Mouse (Mus musculus) urinary bladder, postnatal 36 days (tissue): ENCODE data around the gene Cish.

ENCODE experiments used
- DNase-seq, 2 experiments: peaks; one replicate each; pipeline ENCODE4 v3.0.0; 2022; ENCODE audit warnings: low spot score in 2 of 2, mixed read lengths in 1 of 2

The Cish gene

DNA sequence AAGGTAGTCTGAATTCAATTTTAAA, at the start of gene Cish:
Gene Cish, plus strand, starts transcription at position 11 of the 25 bp plus-strand sequence.
- DNase-seq, result no peak

DNA sequence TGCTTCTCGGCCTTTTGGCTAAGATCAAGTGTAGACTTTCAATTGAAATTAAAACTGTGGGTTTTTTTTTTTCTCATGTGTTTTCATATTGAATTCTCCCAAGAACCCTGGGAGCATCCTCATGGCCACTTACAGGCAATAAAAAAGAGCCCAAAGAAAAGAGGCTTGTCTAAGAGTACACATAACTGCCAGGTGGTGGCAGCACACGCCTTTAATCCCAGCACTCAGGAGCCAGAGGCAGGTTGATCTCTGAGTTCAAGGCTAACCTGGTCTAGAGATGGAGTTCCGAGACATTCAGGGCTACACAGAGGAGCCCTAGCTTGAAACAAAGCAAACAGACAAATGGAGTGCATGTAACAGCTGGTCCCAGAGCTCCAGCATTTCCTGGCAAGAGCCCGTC, 49.7 kb upstream of the Cish start:
- no peak for DNase-seq

DNA sequence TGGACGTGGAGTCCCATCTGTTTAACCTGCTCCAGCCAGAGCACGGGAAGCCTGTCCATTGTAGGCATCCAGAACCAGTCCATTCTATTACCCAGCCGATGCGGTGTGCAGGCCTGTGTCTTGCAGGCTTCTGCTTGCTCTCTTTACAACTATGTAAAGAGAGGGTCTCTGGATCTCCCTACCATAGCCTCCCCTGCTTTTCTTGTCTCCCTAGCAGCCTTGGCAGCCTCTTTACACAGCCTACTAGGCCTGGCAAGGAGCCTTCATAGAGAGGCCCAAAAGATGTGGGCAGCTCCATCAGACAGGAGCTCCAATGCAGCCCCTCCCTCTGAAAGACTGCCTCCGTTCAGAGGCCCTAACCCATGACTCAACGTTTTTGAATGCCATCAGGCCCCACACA, 46.7 kb upstream of the Cish start:
- no peak for DNase-seq

- DNase-seq, result no peak
Observed at GRCm38 (mm10) chr9:107250416-107251337, 45.1 kb upstream of the Cish start.

DNA sequence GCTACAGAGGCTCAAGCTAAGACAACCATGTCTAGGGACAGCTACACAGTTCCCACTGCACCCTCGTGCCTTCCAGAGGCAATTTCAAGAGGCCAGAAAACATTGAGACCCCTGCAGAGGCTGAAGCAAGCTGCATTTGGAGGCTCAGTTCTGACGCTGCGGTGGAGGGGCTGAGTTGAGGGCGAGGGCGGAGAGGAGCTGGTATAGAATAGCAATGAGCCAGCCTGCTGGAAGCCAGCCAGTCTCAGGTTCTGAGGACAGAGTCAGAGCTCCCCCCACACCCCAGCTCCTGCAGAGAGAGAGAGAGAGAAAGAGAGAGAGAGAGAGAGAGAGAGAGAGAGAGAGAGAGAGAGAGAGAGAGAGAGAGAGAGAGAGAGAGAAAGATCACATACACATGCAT, 43.7 kb upstream of the Cish start:
- DNase-seq, result no peak

DNA sequence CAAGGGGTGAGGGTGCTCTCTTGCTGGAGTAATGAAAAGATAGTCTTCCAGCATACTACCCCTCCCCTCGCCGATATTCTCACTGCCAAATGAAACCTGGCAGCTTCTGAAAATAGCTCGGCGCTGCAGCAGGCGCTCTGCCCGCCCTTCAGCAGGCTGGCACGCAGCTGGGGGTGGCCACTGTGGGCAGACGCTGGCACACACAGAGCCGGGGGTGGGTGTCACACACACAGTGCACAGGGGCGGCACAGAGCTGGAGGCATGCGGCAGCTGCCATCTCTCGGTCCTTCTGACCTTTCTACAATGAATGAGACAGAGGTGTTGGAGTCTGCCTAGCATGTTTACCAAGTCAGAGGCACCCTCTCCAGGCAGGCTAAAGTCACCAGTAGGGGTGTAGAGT, 41.4 kb upstream of the Cish start:
- peak in 1 of 2 experiments; percentile 14 for DNase-seq

DNA sequence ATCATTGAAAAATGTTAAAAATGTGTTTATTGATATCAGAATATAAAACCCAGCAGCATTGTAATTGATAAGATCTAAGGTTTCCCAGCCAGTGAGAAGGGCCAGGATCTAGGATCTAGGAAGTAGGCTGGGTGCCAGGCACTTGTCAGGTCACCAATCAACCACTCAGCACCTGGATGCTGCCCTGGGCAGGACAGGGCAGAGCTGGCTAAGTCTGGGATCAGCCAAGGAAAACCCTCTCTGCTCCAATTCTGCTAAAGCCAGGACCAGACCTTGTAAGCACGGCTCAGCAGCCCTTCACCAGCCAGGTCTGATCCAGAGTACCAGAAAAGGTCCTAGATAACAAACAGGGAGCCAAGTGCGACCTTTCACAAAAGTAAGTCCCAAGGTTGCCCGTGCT, 40.9 kb upstream of the Cish start:
- no peak for DNase-seq

- no peak for DNase-seq
Observed at GRCm38 (mm10) chr9:107255596-107255995, 40.2 kb upstream of the Cish start.

- DNase-seq, result no peak
Observed at GRCm38 (mm10) chr9:107259571-107259970, 36.3 kb upstream of the Cish start.

- no peak for DNase-seq
Observed at GRCm38 (mm10) chr9:107260429-107260828, 35.4 kb upstream of the Cish start.

- no peak for DNase-seq
Observed at GRCm38 (mm10) chr9:107260836-107261235, 35.0 kb upstream of the Cish start.

DNA sequence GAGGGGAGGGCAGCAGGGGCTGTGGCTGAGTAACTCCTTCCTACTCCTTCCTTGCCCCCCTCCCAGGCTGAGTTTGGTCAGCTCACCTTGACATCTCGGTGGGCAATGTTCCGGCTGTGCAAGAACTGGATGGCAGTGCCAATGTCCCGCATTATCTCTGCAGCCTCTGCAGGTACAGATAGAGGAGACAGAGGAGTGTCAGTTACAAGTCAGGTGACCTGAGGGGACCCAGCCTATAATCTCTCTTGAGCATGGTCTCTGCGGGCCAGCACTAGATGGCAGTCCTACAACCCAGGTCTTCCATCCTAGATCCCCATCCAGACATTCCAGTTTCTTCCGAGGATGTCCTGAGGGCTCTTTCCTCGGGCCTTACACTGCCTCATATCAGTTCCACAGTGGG, 34.0 kb upstream of the Cish start:
- DNase-seq, result no peak

DNA sequence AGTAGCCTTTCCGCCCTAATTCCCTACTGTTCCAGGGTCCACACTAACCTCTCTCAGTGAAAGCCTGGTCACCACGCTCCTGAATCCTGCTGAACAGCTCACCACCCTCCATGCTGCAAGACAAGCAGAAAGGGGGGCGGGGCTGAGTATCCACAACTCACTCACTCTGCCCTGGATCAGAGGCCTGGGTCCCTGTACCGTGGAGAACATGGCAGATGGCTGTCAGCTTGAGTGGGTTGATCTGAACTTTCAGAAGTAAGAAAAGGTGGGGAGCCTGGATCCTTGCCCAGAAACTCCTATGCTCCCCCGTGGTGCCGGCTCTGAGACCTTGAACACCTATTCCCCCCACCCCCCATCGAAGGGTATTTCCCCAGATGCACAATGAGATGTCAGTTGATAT, 33.5 kb upstream of the Cish start:
- DNase-seq, result no peak

GRCm38 (mm10) chr9:107263912-107264311, 31.9 kb upstream of the Cish start:
- DNase-seq, result peak in 1 of 2 experiments; percentile 21

GRCm38 (mm10) chr9:107264731-107265130, 31.1 kb upstream of the Cish start:
- no peak for DNase-seq

DNA sequence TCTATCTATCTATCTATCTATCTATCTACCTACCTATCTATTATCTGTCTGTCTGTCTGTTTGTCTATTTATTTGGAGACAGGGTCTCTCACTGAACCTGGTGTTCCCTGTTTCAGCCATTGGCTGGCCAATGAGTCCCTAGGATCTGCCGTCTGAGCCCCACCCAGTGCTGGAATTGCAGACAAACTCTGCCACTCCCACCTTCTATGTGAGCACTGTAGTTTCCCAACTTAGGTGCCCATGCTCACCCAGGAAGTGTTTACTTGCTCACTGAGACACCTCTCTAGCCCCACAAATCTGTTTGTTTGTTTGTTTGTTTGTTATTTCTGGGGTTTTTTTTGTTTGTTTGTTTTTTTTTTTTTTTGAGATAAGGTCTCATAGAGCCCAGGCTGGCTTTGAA, 28.8 kb upstream of the Cish start:
- no peak for DNase-seq

- DNase-seq, result no peak
Observed at GRCm38 (mm10) chr9:107267721-107268402, 28.0 kb upstream of the Cish start.

DNA sequence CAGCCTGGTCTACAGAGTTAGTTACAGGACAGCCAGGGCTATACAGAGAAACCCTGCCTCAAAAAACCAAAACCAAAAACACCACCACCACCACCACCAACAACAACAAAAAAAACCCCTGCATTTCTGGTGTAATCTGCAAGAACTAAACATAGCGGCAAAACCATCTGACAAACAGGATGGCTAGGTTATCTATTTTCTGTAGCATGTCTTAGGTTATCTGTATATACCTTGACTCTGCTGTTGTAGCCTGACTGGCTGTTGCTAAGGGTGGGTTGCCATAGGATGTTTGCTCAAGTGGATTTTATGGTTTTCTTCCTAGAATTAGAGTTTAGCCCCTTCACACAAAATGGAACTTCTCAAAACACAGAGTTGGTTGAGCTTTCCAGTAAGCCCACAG, 26.1 kb upstream of the Cish start:
- no peak for DNase-seq

DNA sequence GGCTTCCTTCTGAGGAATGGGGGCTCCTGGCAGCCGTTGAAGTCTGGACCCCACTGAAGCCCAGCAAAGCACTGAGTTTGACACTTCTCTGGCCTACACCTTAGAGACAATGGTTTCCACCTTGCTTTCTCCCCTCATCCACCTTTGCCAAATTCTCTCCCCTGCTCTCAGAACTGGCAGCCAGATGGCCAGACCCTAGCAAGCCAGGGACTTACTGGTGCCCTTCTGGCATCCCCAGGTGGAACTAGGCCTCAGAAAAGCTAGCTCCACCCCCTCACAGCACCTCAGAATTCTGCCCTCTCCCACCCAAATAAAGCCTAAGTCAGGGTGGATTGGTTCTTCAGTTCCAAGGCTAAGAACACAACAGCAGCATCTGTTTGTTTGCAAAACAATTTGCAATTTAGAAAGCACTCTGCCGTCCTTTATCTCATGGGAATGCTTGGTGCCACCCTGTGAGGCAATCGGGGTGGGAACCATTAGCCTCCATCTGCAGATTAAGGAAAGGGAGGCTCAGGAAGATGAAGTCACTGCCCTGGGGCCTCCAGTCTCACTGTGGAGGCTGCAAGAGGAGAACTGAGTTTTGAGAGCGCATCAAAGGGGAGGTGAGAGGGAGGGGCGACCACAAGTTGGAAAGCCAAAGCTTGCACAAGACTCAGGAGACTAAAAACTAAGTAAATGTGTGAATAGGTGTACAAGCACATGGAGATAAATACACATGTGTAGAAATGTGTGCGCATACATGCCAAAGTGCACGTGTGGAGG, 24.5 kb upstream of the Cish start:
- no peak for DNase-seq

DNA sequence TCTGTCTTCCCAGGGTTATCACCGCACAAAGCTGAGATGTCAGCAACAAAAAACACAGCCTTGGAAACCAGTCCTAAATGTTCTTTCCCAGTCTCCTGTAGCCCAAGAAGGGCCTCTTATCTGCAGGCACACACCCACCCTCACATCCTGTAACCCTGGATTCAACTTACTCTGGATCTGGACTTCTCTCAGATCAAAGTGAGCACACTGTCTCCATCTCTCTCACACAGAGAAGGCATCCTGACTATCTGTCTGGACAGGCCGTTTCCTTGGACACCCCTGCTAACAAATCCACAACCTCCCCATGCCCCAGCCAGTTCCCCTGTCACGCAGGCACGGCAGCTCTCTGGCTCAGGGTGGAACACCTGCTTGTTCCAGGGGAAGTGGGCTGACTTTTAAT, 23.5 kb upstream of the Cish start:
- no peak for DNase-seq

DNA sequence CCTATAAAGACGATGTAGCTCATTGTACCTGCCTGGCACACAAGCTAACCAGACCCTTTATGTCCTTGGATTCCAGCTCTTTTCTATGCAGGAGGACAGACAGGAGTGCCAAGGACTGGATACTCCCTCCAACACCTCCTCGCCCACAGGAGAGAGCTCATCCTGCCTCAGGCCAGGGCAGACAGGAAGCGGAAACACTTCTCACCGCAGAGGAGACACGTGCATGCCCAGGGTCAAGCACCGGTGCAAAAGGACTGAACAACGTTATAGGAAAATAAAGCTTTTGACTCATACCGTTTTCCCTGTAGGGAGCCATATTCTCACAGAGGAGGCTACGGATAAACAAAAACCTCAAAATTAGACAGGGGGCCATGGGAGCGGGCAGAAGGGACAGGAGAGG, 22.6 kb upstream of the Cish start:
- no peak for DNase-seq

DNA sequence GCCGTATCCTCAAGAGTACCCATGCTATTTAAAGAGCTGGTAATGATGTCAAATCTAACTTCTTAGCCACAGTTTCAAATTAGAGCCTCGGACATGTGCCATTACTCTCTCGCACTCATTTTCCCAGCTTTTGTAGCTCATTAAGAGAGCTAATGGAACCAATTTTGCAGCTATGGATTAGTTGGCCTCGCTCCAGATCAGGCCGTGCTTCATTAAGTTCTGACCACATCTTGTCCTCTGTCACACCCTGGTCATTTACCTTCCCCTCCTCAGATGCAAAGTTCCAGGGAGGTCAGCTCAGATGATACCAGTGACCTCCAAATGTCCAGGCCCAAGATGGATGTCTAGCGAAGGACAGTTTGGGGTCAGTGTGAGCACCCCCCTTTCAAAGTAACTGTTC, 21.1 kb upstream of the Cish start:
- no peak for DNase-seq

DNA sequence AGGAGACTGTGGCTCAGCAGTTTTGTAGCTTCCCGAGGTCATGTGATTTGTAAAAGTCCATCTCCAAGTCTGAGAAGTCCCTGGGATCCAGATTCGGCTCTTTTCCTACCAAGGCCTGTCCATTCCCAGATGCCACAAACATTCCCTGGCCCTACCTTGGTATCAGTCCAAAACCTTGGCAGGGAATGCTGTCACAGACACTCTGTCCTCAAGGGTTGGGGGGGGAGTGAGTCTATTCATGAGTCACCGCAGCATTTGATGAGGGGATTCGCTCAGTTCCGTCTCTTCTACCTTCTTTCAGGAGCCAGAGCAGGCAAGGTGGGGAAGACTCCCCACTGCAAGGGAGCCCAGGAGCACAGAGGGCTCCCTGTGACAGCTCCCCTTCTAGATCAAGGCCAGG, 20.1 kb upstream of the Cish start:
- no peak for DNase-seq
